Mouse (Mus musculus) adrenal gland, adult (tissue): ENCODE data around the gene Pgm2.

ENCODE experiments used
- DNase-seq, 2 experiments: peaks; one replicate each; pipeline ENCODE4 v3.0.0; 2022 to 2023; ENCODE audit warnings: low spot score in 1 of 2; ENCODE audit not compliant: inconsistent age in 2 of 2

Pgm2 gene

DNA sequence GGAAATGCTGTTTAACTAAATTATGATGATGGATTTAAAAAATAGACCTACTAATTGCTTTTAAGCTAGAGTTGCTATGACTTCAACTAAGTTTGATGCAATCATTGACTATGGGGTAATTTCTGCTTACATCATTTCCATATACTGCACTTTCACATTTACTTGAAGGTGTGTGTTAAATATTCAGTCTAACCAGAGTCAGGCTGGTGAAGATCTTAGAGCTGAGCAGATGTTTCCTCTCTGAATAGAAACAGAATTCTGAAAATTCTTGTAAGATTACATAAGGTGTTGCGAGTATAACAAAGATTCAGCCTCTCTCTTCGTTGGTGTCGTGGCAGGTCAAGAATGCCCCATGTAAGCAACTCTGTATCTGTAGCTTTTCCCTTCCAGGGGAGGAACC lies 18.3 kb upstream of the Pgm2 start:
- DNase-seq = no peak

DNA sequence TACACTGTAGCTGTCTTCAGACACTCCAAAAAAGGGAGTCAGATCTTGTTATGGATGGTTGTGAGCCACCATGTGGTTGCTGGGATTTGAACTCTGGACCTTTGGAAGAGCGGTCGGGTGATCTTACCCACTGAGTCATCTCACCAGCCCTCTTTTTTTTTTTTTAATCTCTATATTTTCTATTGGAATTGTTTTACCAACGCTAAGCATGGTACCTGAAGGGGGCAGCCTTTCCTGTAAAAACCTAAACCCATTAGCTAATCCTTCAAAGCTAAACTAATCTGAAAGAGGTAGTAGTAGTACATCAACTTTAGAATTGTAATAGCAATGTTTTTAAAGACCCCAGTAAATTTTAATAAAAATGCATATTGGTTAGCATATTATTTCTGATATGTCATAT lies 17.2 kb upstream of the Pgm2 start:
- DNase-seq = peak in 1 of 2 experiments; percentile 71

DNA sequence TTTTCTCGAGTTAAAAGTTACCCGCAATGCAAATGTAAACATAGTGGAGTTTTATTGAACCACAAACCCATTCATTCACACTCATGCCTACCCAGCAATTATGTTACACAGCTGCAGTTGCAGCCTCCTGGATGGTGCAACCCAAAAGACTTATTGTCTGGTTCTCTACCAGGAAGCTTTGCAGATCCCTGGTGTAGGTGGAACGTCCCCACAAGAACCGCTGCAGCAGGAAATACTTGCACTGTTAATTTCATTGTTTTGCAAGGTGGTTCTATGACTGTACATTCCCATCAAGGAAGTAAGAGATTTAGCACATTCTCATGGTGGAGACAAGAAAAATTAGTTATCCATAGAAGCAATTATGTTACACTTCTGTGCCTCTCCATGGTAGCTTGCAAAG lies 15.4 kb upstream of the Pgm2 start:
- no peak for DNase-seq

DNA sequence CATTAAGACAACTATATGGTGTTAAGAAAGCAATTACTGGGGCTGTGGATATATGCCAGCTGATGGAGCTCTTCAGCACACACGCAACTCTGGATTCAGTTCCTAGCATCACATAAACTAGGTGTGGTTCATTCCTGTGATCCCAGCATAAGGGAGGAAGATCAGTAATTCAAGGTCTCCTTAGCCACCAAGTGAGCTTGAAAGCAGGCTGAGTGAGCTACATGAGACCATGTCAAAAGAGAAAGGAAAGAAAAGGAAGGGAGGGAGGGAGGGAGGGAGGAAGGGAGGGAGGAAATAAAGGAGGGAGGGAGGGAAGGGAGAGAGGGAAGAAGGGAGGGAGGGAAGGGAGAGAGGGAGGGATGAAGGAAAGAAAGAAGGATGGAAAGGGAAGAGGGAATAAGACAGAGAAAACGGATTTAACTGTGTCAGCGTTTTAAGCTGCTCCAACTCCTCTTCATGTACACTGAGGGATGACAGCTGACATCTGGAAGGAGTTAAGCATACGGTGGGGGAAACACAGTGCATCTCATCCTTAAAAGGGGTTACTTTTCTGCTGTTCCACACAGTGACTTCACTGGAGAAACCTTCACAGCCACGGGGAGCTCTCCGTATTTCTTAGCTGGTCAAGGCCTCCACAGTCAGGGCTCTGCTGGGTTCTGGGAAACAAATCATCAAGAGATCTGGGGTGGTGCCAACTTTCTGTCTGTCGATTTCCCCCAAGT lies 13.8 kb upstream of the Pgm2 start:
- DNase-seq = peak; percentile 74 to 87

DNA sequence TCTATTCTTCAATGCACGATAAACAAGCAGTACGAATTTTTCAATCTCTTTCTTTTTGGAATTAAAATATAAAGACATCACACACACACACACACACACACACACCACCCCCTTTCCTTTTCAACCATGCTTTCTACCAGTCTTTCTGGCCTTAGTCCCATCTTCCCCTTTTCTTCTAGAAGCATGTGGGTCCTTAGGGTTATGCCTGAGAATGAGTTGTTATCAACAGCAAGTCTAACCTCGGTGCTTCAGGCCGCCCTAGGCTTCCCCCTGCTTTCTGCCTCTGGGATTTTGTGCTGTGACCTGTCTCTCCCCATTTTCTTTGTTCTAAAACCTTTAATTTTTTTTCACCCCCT lies 13.3 kb upstream of the Pgm2 start:
- peak in 1 of 2 experiments; percentile 44 for DNase-seq

DNA sequence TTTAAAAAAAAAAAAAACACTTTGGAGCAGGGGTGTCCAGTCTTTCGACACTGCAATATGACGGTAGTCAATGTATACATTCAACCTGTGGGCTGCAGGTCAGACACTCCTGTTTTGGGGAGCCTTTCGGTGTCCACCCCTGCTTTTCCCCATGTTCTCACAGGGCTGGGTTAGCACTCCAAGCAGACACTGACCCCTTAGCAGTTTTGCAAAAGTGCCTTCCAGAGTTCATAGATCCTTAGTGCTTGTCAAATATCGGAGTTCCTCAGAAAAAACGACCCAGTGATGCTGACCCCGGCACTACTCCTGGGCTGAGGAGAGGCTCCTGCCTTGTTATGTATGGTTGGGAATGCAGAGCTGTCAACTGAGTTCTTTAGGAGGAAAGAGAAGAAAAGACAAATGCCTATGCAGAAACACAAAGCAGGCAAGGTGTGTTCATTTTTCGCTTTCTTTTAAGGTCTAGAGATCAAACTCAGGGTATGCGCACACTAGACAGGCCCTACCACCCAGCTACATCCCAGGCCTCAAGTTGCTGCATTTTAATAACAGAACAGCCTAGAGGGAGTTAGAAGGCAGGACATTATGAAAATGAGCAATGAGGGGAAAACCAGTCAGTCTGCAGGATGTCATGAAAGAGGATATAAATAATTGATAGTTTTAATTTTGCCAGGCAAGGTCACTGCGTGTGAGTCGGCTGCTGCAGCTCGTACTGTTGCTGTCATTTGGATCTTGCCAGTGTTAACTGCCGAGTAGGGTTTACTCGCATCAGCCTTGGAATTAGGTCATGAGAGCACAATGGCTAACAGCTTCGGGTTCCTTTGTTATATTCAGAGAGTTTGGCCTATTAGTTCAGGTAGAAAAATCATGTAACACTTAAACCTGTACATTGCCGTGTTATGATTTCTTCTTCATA lies 9.0 kb upstream of the Pgm2 start:
- peak; percentile 38 to 69 for DNase-seq

DNA sequence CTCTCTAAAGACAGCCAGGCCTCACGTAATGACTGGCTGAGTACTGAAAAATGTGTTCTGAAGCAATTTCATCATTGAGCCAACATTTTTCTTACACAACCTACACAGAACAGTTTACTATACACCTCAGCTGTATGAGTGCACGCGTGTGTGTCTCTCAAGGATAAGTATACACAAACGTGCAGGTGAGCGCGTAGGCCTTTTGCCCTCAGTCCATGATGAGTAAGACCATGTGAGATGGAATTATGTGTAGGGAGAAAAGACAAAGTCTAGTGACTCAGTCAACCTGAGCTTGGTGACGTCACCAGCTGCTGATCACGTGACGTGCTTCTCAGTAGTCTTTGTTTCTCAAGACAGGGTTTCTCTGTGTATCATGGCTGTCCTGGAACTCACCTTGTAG lies 7.3 kb upstream of the Pgm2 start:
- no peak for DNase-seq

DNA sequence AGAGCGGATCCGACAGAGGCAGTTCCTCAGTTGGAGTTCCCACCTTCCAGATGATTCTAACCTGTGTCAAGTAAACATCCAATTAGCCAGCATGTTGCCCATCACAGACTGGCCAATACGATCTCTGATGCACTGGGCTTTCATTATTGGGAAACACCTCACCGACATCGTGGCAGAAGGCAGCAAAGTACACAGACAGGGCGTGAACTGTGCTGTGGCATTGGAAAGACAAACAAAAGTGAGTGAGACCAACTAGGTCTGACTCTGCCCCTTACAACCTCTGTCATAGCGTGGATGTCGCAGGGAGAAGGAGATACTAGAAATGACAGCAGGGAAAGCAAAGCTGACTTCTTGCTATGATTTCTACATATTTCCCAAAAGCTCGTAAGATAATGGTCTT lies 4.0 kb upstream of the Pgm2 start:
- DNase-seq = no peak

DNA sequence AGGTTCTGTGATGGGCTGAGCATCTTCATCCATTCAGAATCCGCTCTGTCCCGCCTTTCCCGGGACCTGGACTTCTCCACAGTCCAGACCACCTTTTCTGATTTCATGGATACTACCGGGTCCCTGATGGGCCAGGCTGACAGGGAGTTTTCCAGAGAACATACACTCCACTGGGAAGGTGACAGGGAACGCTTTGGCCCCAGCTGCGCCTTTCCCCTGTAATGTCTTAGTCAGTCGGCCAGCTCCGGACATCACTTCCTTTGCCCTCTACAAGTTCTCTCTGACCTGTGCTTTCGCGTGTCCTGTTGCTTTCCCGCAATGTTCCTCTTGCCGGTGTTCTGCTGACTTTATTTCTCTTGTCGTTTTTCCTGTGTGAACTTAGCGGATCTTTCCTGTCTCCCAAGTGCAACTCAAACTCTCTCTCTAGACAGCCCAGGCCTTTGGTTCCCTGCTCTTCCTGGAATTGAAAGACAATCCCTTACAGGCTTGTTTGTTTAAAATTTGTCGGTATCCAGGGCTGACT lies 660 bp downstream of the Pgm2 start:
- DNase-seq = peak; percentile 57 to 82

DNA sequence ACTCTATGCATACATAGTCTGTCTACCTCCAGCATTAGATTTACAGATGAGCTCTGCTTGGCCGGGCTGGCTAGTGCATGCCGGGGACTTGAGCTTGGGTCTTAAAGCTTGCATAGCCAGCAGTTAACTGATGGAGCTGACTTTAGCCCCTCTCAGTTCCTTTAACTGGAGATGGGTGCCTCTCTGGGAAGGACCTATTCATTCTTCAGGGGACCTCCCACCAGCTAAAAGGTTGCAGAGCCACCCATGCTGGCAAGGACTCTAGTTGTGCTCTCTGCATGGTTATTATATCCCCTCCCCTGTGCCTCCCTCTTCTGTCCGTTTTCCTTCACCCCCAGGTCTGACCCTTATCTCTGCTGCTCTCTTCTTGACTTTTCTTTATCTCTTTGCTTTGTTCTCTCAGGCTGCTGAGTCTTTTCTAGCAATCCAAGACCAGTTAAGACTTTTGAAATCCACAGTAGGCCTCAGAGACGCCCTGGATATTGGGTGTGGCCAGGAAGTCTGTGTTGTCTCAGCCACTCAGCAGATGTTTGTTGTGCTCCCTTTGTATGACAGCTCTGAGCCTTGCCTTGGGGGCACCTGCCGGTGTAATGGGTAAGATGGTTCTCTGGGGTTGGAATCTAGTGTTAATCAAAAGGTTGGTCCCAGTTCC lies 2.7 kb downstream of the Pgm2 start:
- DNase-seq = no peak

DNA sequence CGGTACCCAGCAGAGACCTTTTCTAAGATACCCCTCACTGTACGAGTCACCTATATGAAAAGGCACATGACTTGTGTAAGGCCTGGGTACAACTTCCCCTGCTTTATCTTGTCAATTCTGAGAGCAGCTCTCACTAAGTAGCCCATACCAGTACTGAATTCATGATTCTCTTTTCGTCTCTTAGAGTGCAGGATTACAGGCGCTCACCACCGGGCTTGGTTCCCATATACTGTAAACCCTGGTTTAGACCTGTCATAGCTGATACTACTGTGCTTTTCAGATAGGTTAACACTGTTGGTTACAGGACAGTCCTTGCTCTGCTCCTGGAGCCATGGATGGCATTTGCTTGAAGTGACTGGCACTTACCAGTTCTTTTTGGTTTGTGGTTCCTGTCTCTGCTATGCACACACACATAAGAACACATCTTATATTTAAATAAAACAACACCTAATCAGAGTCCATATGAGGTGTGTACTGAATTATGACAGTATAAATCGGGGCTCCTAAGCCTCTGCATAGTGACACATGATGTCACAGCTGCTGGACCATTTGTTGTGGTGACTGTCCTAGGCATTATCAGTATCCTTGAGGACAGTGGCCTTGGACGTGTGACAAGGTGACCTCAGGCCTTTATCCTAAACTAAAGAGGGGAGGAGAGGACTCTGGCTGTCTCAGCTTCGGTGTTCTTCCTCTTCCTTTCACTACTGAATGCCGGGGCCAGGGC lies 9.4 kb downstream of the Pgm2 start:
- DNase-seq = peak; percentile 65 to 80

DNA sequence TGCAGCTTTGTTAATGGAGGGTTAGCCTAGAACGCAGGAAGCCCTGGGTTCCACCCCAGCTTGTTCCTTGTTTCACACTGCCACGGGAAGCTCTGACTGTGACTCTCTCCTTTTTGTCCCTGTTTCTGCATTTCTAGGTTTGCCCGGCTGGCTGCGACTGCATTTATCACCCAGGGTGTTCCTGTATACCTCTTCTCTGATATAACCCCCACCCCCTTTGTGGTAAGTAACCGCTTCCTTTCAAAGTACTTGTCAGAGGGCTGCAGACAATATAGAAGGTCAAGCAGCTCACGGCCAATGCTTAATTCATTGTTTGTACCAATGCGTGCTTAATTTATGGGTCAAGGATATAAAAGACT lies 9.9 kb downstream of the Pgm2 start:
- no peak for DNase-seq

DNA sequence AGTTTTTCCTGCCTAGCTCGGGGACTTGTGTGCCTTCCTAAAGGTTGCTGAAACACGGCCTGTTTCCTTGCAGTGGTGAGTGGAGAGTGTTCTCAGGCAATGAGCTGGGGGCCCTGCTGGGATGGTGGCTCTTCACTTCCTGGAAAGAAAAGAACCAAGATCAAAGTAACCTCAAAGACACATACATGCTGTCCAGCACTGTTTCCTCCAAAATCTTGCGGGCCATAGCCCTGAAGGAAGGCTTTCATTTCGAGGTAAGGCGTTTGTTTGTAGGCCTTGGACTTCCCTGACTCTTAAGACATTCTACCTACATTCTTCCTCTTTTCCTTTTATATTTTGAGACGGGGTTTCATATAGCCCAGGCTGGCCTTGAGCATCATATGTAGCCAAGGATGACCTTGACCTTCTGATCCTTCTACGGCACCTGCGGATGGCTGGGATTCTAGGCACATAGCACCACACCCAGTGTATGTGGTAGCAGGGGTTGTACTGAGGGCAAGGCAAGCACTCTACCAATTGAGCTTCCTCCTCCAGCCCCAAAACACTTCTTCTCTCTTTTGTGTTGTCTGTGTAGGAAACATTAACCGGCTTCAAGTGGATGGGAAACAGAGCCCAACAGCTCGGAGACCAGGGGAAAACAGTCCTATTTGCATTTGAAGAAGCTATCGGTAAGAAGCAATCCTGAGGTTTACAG lies 15.0 kb downstream of the Pgm2 start:
- DNase-seq = no peak

DNA sequence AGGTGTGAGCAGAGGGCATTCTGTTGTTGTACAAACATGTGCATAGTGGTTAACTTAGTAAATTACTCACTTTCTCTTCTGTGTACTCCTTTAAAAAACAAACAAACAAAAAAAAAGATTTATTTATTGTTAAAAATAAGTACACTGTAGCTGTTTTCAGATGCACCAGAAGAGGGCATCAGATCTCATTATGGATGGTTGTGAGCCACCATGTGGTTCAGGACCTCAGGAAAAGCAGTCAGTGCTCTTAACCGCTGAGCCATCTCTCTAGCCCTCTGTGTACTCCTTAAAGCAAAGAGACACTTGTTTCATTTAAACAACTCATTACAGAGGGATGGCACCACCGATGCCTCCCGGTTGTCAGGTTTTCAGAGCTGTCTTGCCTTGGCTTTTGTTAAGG lies 16.5 kb downstream of the Pgm2 start:
- no peak for DNase-seq

DNA sequence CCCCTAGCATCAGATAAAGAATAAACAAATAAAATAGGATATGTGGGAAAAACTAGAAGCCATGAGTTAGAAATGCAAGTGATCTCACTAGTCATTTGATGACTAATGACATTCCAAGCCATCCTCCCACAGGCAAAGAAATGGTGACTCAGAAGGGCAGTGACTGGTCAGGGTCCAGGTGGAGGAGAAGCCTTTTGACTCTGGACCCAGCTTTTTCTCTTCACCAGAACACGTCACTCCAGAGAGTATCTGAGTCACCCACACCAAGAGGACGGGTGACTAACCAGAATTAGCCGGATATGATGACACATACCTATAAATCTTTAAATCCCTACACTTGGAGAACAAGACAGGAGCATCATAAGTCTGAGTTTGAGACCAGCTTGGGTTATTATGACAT lies 19.6 kb downstream of the Pgm2 start:
- DNase-seq = peak; percentile 84 to 89

DNA sequence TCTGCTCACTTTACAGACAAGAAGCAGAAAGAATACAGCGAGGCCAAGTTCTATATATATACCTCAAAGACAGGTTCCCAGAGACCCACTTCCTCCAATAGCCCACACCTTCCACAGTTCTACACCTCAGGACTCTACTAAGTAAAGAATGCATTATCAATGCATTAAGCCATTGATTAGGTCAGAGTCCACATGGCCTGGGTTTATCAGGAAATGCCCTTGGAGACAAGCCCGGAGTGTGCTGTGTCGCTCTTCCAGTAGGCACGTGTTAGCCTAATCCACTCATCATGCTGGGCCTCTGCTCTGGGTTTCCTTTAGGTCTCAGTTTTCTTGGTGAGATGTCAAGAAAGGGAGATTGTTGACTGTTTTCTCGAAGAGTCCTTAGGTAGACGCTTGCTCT lies 21.5 kb downstream of the Pgm2 start:
- DNase-seq = no peak

DNA sequence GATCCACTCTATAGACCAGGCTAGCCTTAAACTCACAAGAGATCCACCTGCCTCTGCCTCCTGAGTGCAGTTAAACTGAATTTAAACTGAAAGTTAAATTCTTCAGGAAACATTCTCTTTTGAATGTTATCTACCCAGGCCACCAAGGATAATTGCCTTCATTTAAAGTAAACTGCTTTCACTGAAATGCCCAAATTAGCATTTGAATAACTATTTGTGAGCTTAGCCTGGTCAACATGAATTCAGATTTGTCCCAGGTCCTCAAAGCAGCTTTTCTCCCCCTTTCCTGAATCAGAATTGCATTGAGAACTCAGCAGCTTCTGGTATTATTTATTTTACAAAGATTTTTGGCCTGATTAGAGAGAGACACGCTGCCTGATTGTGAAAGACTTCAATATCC lies 24.4 kb downstream of the Pgm2 start:
- no peak for DNase-seq

DNA sequence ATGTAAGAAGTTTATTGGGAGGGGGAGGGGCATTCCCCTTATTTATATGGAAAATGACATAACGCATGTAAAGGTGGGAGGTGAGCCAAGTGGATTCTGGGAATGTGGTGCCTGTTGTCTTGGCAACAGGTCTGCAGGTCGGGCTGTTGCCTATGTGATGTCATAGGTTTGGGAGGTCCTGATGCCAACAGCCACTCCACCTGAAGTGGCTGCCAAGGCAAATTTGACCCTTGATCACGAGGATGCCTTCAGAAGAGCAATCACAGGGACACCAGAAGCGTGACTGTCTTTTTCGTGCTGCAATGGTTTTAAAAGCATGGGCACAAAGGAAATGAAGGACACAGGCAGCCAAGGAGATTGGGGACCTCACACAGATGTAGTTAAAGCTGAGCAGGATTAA lies 33.0 kb downstream of the Pgm2 start:
- DNase-seq = no peak

DNA sequence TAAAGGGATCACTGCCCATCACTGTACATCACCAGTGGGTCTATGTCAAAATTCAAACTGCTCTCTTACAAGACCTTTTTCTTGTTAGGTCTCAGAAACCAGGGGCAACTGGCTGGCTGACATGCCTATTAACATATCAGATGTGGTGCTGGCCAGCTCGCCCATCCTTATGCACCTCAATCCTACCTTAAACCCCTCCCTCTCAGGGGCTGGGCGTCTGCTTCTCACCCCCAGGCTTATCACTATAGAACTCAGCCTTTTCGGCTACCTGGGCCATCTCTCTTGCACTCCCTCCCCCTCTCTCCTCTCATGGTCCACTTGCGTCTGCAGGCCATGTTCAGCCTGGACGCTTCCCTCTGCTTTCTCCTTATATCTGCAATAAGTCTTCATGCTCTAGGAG lies 38.8 kb downstream of the Pgm2 start:
- DNase-seq = no peak

DNA sequence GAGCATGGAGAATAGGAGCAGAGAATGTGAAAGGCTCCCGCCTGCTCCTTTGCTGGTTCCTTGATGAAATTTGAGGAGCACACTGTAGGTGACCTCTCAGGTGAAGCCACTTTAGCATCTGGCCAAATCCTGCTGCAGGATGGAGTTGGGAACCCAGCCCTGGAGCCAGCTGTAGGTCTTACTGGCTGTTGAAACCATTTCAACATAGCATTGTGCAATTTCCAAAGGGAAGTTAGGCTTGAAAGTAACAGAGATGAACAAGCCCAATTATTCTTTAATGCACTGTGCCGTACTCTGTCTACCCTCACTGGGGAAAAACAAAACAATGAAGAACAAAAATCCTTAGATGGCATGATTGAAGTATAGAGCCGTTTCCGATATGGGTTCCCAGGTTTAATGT lies 41.2 kb downstream of the Pgm2 start:
- DNase-seq = no peak

DNA sequence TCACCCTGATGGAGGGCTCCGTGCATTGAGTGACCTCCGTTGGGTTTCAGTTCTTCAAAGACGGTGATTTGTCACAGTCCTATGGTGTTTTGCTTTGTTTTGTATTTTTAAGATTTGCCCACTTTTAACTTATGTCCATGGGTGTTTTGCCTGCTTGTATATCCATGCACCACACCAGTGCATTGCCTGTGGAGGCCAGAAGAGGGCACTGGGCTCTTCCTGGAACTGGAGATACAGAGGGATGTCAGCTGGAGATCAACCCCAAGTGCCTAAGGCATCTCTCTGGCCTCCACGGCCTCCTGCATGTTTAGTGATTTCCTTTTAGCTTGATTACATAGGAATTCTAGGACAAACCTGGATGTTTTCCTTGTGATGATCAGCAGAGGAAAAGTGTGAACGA lies 43.6 kb downstream of the Pgm2 start:
- DNase-seq = peak in 1 of 2 experiments; percentile 51
